Comparison of ENCODE assay signal across 8 mouse cellular contexts in the genomic region with DNA sequence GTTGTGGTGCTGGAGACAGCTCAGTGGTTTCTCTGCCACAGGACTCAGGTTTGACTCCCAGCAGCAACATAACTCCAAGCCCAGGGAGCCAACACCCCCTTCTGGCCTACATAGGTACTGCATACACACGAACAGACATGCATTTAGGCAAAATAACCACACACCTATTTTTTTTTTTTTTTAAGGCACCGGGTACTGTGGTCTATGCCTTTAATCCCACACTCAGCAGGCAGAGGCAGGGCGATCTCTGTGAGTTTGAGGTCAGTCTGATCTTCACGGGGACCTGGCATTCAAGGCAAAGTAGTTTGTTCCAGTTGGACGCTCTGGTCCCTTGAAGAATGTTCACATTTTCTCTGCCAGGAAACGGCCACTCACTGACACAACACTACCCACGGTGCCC. TPM values are rescaled to one million over a fixed set of nuclear protein-coding genes. Genes with fewer than 3 reads are reported as not detected.
A peak's percentile ranks its signal among the peaks of the same experiment; 100 is the strongest.
DNase-seq lines count a peak whose midpoint lies in the region; ATAC-seq and TF ChIP-seq lines count a peak whose summit lies in the region.

No protein-coding gene starts in this region.

- WGBS in liver, postnatal 0 days (ENCODE audit: insufficient replicate concordance), result 62% methylated on average over 7 of the region's 7 CpGs

- peak; percentile 54 for TF ChIP-seq CTCF in gastrocnemius, adult 2 months (IDR thresholded peaks at IDR 0.05)
- peak; percentile 80 for TF ChIP-seq CTCF in liver, postnatal 0 days (IDR thresholded peaks at IDR 0.05; ENCODE audit: low read depth)

- intact Hi-C loops in gastrocnemius, adult 2 months (cut with DNase I), result no loop called here
- intact Hi-C loops in gastrocnemius, postnatal 14 days (cut with DNase I; ENCODE audit: low total_unique reads), result no loop called here

- H3K9me3 ChIP-seq in liver, postnatal 0 days (ENCODE audit: low read length), result no peaks in the 10 kb centered on the region

- no peak for ATAC-seq in liver, postnatal 0 days

- peak overlapping the region; percentile 58; the same call in 1 of the 2 replicates for H3K27ac ChIP-seq in gastrocnemius, adult 2 months
- 0 out of 2 replicates have a peak overlapping the region, but pooled peaks have one; percentile 8 for H3K27ac ChIP-seq in liver, postnatal 0 days (ENCODE audit: low read depth)

- H3K4me1 ChIP-seq in liver, postnatal 0 days (ENCODE audit: insufficient read depth), result peaks cover 21% of the 10 kb centered on the region

- H3K36me3 ChIP-seq in liver, postnatal 0 days (replicated peaks; ENCODE audit: insufficient read depth, low read length), result no peaks in the 10 kb centered on the region

- TF ChIP-seq EP300 in liver, postnatal 0 days (IDR thresholded peaks at IDR 0.05; ENCODE audit: low read depth), result no peak

- H3K9ac ChIP-seq in liver, postnatal 0 days (replicated peaks), result 0 out of 2 replicates have a peak overlapping the region, but pooled peaks have one; percentile 18

- H3K4me2 ChIP-seq in liver, postnatal 0 days (ENCODE audit: low read depth, low read length), result peak overlapping the region; percentile 95

- no peak overlapping the region for H3K4me3 ChIP-seq in gastrocnemius, adult 2 months
- no peak overlapping the region for H3K4me3 ChIP-seq in liver, postnatal 0 days (ENCODE audit: low read depth, low read length)

- DNase-seq in gastrocnemius, adult 2 months, result peak; percentile 17
- no peak for DNase-seq in gastrocnemius, postnatal 14 days
- DNase-seq in 416B (ENCODE audit: low read depth) (peak; percentile 77), WW6 (ENCODE audit: low read depth, low spot score) (peak; percentile 57)
- DNase-seq in liver, postnatal 0 days, result peak; percentile 71
- DNase-seq in urinary bladder, postnatal 10 days (ENCODE audit: low spot score), result no peak
- DNase-seq in right cerebral cortex, postnatal 14 days, result no peak
- DNase-seq in Muller cell, postnatal 12 days (ENCODE audit: inconsistent ontology term), result no peak

- no peaks in the 10 kb centered on the region for H3K27me3 ChIP-seq in liver, postnatal 0 days (ENCODE audit: insufficient read depth, low read length)

RNA-seq across cellular contexts. Expression of gene Kyat1, which starts 2.2 kb away (rescaled TPM):
- total RNA-seq in gastrocnemius, adult 2 months (2021), result 10 to 100 TPM; 23.4 to 30.3 TPM
- total RNA-seq in gastrocnemius, postnatal 14 days (2021), result 10 to 100 TPM; 20.4 to 23.4 TPM
- 32.2 and 32.3 TPM in 2 replicates for polyA plus RNA-seq in liver, postnatal 0 days (2015; fragmentation: Nextera tagmentation; extraction: Ambion mirVana)

RNA-seq across cellular contexts. Expression of gene Spout1, which starts 25.2 kb away (rescaled TPM):
- total RNA-seq in gastrocnemius, adult 2 months (2021), result 1 to 10 TPM; 4.2 to 4.5 TPM
- total RNA-seq in gastrocnemius, postnatal 14 days (2021), result 1 to 10 TPM; 5.9 to 6.1 TPM
- 12.8 and 13.7 TPM in 2 replicates for polyA plus RNA-seq in liver, postnatal 0 days (2015; fragmentation: Nextera tagmentation; extraction: Ambion mirVana)

RNA-seq across cellular contexts. Expression of gene Endog, which starts 32.1 kb away (rescaled TPM):
- total RNA-seq in gastrocnemius, adult 2 months (2021), result 10 to 100 TPM; 50.8 to 67.6 TPM
- total RNA-seq in gastrocnemius, postnatal 14 days (2021), result 10 to 100 TPM; 44.4 to 49.4 TPM
- polyA plus RNA-seq in liver, postnatal 0 days (2015; fragmentation: Nextera tagmentation; extraction: Ambion mirVana), result 51.2 and 56.3 TPM in 2 replicates

RNA-seq across cellular contexts. Expression of gene Lrrc8a, which starts 34.1 kb away (rescaled TPM):
- 10 to 100 TPM; 19.6 to 37.9 TPM for total RNA-seq in gastrocnemius, adult 2 months (2021)
- total RNA-seq in gastrocnemius, postnatal 14 days (2021), result 10 to 100 TPM; 19.3 to 30.1 TPM
- 18.6 and 20.3 TPM in 2 replicates for polyA plus RNA-seq in liver, postnatal 0 days (2015; fragmentation: Nextera tagmentation; extraction: Ambion mirVana)

RNA-seq across cellular contexts. Expression of gene Gm28035, which starts 36.9 kb away (rescaled TPM):
- total RNA-seq in gastrocnemius, adult 2 months (2021), result 1 to 10 TPM; 1.1 to 1.4 TPM
- 1 to 10 TPM in 1 of 2 experiments, under 1 TPM in 1; 0.59 to 1.7 TPM for total RNA-seq in gastrocnemius, postnatal 14 days (2021)
- polyA plus RNA-seq in liver, postnatal 0 days (2015; fragmentation: Nextera tagmentation; extraction: Ambion mirVana), result 0.14 and 0.18 TPM in 2 replicates

Comparison
In these comparisons a context has a peak if more than half of its experiments do, and no peak if none do; other contexts are left out.
1. DNase-seq: peak in gastrocnemius, adult 2 months (single experiment), 416B (single experiment), WW6 (single experiment) and liver, postnatal 0 days (single experiment); none in gastrocnemius, postnatal 14 days (single experiment), urinary bladder, postnatal 10 days (single experiment), right cerebral cortex, postnatal 14 days (single experiment) and Muller cell, postnatal 12 days (single experiment).